Mouse (Mus musculus) thymus, postnatal 4 days (tissue): ENCODE measurements at regions not wholly inside any gene's neighbourhood (a gene's known extent, or its start where the extent isn't known, plus 50 kb on each side); places are given as distances from the start of the nearest gene placed in this dataset.

Source experiments
- DNase-seq: peaks from one replicate; pipeline ENCODE4 v3.0.0; 2021

- DNase-seq = no peak
These were observed 179.0 kb upstream of the Dmrta1 start for GRCm38 (mm10) chr4:89500232-89500631.

DNA sequence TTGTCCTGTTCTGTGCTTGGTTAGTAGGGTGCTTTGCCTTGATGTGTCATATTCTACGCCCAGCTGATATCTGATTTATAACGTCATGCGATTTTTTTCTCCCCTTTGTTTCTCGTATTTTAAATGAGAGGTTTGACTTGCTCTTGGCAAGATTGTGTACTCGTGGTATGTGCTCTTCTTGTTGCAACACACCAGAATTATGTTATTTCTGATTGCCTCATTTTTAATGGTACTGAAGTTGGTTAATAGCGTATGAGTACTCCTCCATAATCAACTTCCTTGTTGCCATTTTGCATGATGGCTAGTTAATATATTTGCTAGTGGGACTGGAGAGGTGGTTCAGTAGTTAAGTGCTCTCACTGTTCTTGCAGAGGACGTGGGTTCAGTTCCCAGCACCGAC, 180.1 kb upstream of the Cdkn2b start:
- DNase-seq = no peak

DNA sequence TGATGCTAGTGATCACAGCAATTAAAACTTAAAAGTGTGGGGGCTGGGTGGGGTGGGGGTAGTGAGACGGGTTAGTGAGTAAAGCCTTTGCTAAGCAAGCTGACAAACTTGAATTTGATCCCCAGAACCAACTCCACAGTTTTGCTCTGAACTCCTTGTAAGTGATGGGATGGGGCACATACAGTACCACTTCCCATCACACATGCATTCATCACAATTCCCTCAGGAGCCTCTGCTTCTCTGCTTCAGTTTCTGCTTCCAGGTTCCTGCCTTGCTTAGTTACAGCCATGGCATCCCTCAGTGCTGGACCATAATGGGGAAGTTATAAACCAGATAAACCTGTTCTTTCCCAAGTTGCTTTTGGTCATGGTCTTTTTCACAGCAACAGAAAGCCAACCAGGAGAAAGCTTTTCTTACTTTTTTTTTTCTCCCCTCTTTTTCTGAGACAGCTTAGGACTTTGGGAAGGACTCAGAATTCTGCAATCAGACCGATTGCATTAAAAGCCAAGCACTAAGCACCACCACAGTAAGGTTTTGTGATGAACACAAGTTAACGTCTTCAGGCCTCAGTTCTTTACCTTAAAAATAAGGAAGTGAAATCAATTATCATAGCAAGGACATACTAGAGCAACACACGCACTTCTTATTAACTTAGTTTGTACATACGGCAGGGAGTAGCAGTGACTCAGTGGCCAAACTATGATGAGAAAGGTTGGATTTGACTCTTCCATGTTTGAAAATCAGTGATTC, 176.8 kb upstream of the Cdkn2b start:
- no peak for DNase-seq

- DNase-seq = no peak
These were observed 176.1 kb upstream of the Cdkn2b start for GRCm38 (mm10) chr4:89486963-89487362.

DNA sequence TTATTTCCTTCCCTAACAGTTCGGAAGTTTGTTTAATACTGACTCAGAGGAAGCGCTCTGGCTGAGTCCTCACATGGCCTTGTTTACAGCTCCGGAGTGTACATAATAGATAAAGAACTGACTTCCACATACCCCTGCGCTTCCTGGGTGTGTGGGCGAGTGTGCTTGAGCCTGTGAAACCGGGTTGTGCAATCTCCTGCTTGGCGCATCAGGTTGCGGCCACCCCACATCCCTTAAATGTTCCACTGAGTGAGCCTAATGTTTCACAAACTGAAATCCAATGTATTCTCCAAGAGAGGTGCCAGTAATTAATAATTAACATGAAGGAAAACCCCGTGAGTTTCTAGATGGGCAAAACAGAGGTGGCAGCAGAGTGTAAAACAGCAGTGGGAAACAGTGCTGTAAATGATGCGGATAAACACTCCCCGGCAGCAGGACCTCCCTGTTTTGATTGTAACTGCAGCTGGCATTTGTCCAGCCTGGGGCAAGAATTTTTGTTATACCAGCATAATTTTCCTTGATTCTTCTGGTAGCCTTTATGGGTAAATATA, 175.2 kb upstream of the Cdkn2b start:
- DNase-seq = no peak

DNA sequence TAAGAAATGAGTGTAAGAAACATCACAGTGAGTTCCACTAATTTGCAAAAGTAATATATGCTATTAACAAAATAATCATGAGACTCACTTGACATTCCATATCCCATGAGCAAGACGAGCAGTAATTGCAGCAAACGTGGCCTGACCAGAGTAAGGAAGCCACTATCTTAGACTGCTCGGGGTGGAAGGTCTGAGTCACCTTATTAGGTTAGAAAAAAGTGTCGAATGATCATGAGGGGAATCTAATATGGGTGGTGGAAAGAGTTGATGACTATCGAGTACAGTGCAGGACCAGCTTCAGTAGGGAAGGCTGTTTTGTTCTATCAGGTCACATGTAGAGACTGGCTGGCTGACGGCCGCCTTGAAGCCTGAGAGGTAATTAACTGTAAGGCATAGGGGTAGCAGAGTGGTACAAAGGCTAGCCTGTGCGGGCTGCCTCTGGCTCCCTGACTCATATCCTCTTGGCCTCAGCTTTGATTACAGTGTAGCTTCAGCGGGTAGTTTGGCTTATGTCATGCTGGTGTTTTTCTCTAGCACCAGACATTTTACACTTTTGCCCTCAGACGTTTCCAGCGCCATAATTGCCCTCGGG, 167.9 kb upstream of the Cdkn2b start:
- DNase-seq = no peak

- DNase-seq = no peak
These were observed 165.0 kb upstream of the Cdkn2b start for GRCm38 (mm10) chr4:89475848-89476247.

DNA sequence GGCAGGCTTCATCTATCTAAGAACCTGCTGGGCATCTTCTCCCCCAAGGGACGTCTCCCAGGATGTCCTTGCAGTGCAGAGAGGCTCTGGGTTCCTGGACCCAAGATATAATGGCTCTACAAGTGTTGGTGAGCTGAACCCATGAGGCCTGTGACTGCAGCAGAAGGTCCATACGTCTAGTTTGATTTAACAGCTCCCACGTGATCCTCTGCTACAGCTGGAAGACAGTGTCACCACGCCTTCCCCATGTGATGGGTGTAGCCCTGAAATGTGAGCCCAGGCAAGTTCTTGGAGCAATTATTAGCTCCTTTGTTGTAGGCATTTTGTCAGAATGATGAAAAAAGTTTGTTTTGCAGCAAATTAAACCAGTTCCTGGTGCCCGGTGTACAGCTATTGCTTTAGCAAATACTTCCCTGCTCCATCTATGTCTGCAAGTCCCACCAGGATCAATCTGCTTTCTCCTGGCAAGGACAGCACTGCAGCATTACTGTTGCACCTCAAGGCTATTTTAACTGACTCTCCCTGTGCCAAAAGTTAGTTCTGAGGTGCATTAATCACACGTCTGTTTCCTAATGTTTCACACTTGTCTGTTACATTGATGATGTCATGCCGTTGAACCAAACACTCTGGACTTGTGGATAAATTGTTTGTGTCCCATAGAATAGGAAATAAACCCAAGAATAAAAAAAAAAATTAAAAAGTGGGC, 164.2 kb upstream of the Cdkn2b start:
- DNase-seq = no peak

- DNase-seq = no peak
These were observed 160.6 kb upstream of the Cdkn2b start for GRCm38 (mm10) chr4:89471426-89471825.

DNA sequence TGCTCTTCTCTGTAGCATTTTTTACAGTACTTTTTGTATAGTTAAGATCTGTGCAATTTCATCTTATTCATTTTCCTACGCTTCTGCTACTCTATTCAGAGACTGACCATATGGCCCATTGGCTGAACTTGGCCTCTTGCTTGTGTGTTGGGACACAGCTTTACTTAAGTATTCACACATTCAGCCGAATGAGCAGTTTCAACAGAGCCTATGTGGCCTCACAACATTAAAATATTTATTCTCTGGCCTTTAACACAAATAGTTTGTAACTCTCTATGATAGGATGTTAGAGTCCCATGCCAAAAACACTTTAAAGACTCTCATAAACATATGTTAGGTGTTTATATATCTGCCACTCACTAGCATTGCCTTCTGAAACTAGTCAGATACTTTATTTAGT, 159.9 kb upstream of the Cdkn2b start:
- no peak for DNase-seq

GRCm38 (mm10) chr4:89469883-89470282, 159.0 kb upstream of the Cdkn2b start:
- DNase-seq = no peak

DNA sequence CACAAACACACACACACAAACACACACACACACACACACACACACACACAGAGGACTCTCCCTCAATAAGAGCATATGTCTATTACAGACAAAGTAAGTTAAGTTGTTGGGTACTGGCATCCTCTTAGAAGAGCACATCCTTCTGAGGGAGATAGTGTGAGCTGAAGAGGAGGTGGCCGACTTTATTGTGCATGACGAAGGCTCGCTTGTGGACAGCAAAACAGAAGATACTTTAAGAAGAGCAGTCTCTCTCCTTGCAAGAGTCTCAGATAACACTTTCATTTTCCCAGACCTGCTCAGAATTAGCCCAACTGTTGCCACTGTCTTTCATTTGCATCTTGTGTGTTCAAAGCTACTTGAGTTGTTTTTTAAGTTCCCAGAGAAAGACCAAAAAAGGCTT, 158.6 kb upstream of the Cdkn2b start:
- no peak for DNase-seq

DNA sequence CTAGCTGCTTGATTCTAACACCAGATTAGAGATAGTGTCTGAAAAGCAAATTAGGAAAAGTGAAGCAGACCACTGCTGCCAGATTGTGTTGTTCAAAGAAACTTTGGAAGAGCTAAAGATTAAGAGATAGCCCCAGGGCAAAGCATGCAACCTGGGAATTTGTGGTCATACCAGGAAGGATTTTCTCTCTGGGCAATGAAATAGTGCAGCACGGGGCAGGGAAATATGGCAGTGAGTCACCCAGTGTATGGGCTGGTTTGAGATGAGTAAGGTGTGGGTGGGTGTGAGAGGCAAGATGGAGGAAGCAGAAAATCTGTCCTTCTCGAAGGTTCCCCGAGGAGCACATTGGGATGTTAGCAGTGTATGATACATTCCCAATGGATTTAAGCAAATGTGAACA, 155.9 kb upstream of the Cdkn2b start:
- no peak for DNase-seq

DNA sequence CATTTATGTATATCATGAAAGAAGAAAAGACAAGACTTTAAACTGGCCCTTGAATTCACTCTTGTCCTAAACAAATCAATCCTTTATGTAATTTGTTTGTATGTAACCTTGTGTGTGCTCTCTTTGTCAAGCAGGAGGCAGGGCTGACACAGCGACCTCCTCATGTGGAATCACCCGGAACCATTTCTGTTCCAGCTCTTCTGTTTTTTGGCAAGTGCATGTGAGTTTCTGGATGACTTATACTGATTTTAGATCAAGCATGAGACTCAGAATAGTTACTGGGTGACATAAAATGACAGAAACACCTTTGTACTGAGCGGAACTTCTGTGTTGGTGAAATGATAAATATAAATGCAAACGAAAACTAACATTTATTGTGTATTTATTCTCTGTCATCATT, 152.3 kb upstream of the Cdkn2b start:
- no peak for DNase-seq

DNA sequence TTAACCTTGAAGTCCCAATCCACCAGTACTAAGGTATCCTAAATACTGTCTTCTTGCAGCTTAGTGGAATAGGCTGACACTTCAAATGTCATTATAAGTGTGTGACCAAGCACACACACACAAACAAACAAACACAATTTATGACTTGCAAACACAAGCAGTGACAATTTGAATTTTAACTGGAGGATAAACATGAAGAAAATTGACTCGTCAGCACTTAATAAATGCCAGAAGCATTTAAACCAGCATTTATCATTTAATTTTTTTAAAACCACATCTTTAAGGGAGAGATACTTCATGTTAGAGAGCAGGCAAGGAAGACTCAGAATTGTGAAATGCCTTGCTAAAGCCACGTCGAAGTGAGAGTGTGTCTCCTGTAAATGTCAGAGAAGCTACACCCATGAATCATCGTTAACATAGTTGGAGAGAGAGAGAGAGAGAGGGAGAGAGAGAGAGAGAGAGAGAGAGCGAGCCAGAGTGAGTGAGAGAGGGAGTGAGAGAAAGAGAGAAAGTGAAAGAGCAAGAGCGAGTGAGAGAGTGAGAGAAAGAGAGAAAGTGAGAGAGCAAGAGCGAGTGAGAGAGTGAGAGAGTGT, 149.4 kb upstream of the Cdkn2b start:
- DNase-seq = no peak

DNA sequence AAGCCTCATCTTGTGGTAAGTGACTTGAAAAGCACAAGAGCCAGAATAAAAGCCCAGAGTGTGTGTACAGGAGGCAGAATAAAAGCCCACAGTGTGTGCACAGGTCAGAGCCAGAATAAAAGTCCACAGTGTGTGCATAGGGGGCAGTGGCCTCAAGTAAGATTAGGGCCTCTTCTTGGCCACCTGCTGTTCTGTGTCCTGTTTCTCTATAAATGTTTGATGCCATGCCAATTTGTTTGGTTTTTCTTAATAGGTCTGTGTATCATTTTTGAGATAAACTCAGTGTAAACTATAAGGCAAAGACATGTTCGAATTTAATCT, 148.5 kb upstream of the Cdkn2b start:
- DNase-seq = no peak

DNA sequence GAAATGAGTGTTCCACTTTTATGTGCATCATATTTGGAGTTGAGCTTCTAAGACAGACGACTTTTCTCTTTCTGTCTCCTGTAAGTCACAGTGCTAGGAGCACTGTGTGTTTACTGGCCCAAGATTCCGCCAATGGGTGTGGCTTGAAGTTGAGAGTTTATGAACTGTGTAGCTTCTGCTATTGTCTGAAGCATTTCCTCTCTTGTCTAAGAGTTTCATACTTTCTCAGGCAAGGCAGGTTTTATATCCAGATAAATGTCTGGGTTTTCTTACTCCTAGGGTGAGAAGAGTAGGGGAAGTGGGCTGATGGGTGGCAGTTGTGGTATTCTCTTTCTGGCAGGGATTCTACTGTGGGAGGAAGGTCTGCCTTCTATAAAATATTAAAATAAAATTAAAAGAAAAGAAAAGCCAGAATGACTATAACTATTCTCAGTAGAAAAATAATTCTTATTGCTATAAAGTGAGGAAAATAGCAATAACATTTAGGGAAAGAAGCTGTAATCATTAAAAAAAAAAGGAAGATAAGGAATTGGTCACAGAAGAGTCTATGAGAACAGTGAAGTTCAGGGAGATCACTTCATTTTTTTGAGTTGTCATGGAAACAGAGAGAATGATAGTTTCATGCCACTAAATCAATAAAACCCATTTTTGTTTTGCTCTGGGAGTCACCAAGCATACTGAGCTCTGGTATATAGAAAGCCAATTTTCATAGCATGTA, 147.9 kb upstream of the Cdkn2b start:
- no peak for DNase-seq

DNA sequence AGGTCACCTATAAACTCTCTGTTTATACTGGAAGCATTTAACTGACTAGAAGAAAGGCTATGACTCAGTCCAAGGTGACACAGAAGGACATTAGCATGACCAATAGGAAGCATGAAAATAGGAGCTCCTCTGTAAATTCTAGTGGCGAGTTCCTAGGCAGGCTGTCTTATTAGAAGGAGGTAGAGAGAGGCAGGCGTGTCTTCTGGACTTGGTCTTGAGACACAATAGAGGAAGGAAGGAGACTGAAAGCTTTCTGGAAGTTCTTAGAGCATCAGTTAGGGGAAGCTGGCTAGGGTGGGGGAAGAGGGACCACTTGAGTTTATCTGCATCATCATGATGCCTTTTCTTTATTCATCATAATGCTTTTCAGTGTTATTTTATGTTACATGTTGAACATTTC, 147.0 kb upstream of the Cdkn2b start:
- DNase-seq = no peak

- no peak for DNase-seq
These were observed 144.1 kb upstream of the Cdkn2b start for GRCm38 (mm10) chr4:89454926-89455325.

GRCm38 (mm10) chr4:89453051-89453450, 142.2 kb upstream of the Cdkn2b start:
- DNase-seq = no peak

GRCm38 (mm10) chr4:89451741-89452140, 140.9 kb upstream of the Cdkn2b start:
- no peak for DNase-seq

DNA sequence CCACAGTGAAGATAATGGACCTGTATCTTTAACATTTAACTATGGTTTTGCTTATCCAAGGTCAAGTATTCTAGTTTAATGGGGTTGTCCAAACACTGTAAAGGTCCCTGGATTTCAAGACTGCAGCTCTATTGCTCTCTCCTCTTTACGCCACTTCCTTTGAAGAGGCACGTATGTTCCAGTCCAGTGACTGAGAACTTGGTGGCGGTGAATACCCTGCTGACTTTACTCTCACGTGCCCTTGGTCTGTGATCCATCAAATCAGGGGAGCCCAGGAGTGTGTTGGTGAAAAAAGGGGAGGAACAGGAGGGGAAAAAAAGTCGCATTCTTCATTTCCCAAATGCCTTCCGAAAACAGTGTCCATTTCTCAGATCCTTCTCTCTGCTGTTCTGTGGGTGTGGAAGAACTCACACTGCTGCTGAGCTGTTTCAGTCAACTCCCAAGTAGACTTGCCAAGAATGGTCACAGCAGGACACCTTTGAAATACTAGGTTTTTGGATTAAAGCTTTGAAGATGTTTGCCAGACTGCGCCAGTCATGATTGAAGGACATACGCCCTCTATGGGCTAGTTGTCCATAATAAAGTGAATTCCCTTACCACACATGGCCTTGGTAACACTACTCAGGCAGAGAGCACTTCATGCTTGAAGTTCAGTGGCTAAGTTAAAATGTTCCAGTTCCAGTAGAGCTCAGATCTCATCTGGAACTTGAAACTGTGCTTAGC, 136.1 kb upstream of the Cdkn2b start:
- DNase-seq = no peak
